Mouse (Mus musculus) erythroblast, embryonic 14.5 days (primary cell): Measurements from ENCODE around the gene Zfp74. TPM values are rescaled to one million over a fixed set of nuclear protein-coding genes. Genes with fewer than 3 reads are reported as not detected.

Experiments
- H3K27me3 ChIP-seq: 2 replicates; pipeline ENCODE4 v1.6.1; 2012; ENCODE audit warnings: inconsistent platforms; ENCODE audit not compliant: control insufficient read depth
- H3K36me3 ChIP-seq: 2 replicates; pipeline ENCODE4 v1.6.1; 2012; ENCODE audit warnings: mild to moderate bottlenecking, inconsistent platforms; ENCODE audit not compliant: control insufficient read depth
- H3K4me1 ChIP-seq: 2 replicates; pipeline ENCODE4 v1.6.1; 2012; ENCODE audit warnings: inconsistent platforms; ENCODE audit not compliant: control insufficient read depth
- H3K4me3 ChIP-seq: replicated peaks from 2 replicates; pipeline ENCODE3; 2012; ENCODE audit warnings: moderate library complexity, mild to moderate bottlenecking, inconsistent platforms
- H3K9me3 ChIP-seq: 2 replicates; pipeline ENCODE4 v1.6.1; 2012; ENCODE audit warnings: low read length, inconsistent platforms, mixed read lengths; ENCODE audit not compliant: control insufficient read depth
- GATA1 ChIP-seq: IDR thresholded peaks from 2 replicates; pipeline ENCODE4 v1.6.1; 2012; ENCODE audit warnings: low read length, inconsistent platforms, mixed read lengths
- TAL1 ChIP-seq: IDR thresholded peaks from 3 replicates; pipeline ENCODE4 v1.6.1; 2012; ENCODE audit warnings: low read length, inconsistent platforms, mixed read lengths
- polyA plus RNA-seq: library from polyadenylated mRNA; stranded (reverse); fragments of >175 nt; gene quantifications from 2 replicates; pipeline ENCODE4 v1.2.3, GENCODE M21; 2012

The Zfp74 gene
- polyA plus RNA-seq: 0.09 and 0.37 TPM in 2 replicates

DNA sequence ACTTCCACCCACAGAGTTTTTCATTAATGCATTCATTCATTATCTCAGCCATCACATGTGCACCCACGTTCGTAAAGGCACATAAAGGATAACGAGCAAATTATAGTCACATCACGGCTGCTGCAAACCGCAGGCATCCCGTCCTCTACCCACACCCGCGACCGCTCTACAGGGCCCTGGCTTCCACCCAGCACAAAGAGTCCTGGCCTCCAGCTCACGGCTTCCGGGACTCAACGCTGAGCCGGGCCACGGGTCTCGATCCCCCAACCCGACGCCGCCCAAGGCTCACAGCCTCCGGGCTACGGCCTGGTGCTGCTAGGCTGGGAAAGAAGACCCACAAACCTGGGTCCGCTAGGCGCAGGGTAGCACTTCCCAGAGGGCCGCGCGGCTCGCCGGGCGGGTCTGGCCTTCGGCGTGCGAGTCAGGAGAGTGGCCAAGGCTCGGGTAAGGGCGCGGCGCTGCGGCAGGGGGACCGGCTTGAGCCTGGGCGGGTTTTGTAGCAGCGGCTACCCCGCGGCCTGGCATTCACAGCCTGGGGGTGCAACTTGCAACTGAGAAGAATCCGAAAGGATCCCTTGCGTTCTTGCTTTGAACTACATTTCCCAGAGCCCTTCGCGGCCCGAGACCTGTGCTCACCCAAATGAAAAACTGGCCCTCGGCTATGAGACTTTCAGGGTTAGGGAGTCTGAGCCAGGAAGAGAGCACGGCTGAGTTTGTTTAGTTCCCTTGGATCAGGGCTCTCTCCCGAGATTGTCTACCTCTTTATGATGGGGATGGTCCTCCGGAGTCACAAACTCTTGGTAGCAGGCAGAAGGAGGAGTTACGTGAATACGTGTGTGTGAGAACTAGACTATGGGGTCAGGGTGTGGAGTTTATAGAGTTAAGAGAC lies at the start of gene Zfp74:
Gene Zfp74, minus strand, starts transcription at position 577 of the 889 bp plus-strand sequence.
- H3K4me3 ChIP-seq: peak within 1 kb of the TSS; percentile 75
- no peaks in the 10 kb centered on the region for H3K27me3 ChIP-seq
- H3K4me1 ChIP-seq: peaks cover 16% of the 10 kb centered on the region
- peaks cover 5% of the 10 kb centered on the region for H3K36me3 ChIP-seq
- peaks cover 3% of the 10 kb centered on the region; the same call in 1 of the 2 replicates for H3K9me3 ChIP-seq
- TF ChIP-seq GATA1: no peak
- TF ChIP-seq TAL1: no peak

DNA sequence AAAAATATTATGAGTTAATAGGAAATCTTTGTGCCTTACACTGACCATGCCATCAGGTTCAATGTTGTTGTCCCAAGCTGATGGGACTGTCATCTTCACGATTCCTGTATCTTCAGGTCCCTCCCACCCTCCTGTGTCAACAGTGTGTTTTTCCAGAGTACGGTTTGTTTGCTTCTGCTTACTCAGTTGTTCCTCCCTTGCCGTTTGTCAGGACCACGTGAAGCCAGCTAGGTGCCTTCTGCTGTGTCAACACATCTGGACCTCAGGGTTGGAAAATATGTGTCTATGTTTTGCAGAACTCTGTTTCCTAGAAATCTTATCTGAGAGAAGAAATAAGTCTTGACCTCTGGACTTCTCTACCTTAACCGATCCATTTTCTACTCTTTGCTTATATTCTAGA lies 46.7 kb upstream of the Zfp74 start:
- no peak overlapping the region for H3K4me3 ChIP-seq
- no peaks in the 10 kb centered on the region for H3K27me3 ChIP-seq
- no peaks in the 10 kb centered on the region for H3K9me3 ChIP-seq
- H3K36me3 ChIP-seq: peaks cover 37% of the 10 kb centered on the region
- no peak for TF ChIP-seq TAL1
- TF ChIP-seq GATA1: no peak
- H3K4me1 ChIP-seq: peaks cover 2% of the 10 kb centered on the region; the same call in 1 of the 2 replicates

DNA sequence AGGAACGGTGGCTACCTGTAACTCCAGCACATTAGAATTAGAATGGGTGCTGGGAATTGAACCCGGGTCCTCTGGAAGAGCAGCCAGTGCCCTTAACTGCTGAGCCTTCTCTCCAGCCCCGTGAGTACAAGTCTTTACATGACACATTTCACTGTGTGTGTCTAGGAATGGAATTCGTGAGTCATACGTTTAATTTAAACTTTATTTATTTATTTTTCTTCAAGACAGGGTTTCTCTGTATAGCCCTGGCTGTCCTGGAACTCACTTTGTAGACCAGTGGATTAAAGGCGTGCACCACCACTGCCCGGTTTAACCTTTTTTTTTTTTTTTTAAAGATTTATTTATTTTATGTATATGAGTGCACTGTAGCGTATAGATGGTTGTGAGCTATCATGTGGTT lies 41.2 kb upstream of the Zfp74 start:
- no peak overlapping the region for H3K4me3 ChIP-seq
- no peak for TF ChIP-seq GATA1
- TF ChIP-seq TAL1: no peak
- peaks cover 56% of the 10 kb centered on the region for H3K36me3 ChIP-seq
- no peaks in the 10 kb centered on the region for H3K27me3 ChIP-seq
- H3K4me1 ChIP-seq: no peaks in the 10 kb centered on the region
- H3K9me3 ChIP-seq: peaks cover 3% of the 10 kb centered on the region; the same call in 1 of the 2 replicates

DNA sequence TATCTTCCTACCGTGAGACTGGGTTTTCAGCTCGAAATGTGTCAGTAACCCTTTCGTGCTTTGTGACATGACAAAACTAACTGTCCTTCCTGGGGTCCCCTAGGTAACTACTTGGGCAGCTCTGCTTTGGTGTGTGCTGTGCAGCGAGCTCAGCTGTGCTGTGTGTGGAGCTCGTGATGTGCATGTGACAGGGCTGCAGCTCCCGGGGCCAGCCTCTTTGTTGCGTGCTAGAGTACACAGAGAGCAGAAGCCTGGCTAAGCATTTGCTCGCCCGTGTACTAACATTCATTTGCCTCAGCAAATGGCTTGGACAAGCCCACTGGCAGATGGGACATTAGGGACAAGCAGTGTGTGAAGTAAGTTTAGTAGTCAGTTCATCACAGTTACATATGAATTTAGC lies 39.5 kb upstream of the Zfp74 start:
- H3K4me1 ChIP-seq: no peaks in the 10 kb centered on the region; the same call in 1 of the 2 replicates
- TF ChIP-seq GATA1 (no peak), TAL1 (no peak)

DNA sequence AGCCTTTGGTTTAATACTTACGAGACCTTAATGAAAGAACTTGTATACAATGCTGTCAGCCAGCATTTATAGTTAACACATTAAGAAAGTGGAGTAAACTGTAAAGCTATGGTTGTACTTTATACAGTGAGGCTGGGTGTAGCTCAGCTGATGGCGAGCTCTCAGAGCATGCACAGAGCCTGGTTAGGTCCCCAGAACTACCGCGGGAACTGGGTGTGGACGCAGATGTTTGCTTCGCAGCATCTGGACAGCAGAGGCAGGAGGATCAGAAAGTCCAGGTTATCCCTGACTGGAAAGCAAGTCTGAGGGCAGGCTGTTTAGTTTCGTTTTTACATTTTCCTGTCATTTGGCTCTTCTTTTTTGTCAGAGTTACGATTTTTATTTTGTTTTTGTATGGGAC lies 38.8 kb upstream of the Zfp74 start:
- H3K9me3 ChIP-seq: peaks cover 3% of the 10 kb centered on the region; the same call in 1 of the 2 replicates
- H3K36me3 ChIP-seq: peaks cover 52% of the 10 kb centered on the region
- no peak overlapping the region for H3K4me3 ChIP-seq
- H3K4me1 ChIP-seq: no peaks in the 10 kb centered on the region; the same call in 1 of the 2 replicates
- H3K27me3 ChIP-seq: no peaks in the 10 kb centered on the region
- no peak for TF ChIP-seq TAL1
- TF ChIP-seq GATA1: no peak

More for the DNA sequence above, 39.5 kb upstream of the Zfp74 start:
- H3K4me3 ChIP-seq: no peak overlapping the region
- no peaks in the 10 kb centered on the region for H3K27me3 ChIP-seq
- H3K9me3 ChIP-seq: peaks cover 3% of the 10 kb centered on the region; the same call in 1 of the 2 replicates
- H3K36me3 ChIP-seq: peaks cover 53% of the 10 kb centered on the region

DNA sequence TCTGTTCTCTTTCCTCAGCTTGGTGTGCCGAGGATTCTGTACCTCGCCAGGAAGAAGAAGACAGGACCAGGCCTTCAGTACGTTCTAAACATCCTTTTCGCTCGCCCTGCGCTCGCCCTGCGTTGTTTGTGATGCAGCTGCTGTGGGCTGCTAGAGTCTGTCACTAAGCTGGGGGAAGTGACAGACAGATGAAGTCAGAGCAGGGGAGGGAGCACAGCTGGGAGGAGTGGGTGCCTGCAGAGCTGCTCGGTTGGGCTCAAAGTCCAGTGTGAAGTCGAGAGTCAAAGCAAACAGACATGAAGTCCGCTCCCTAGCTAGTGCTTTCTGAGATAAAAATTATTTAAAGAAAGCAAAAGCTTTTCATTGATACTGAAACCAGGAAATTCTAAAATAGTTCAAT lies 35.1 kb upstream of the Zfp74 start:
- Histone ChIP-seq H3K9me3 (peaks cover 3% of the 10 kb centered on the region; the same call in 1 of the 2 replicates), H3K36me3 (peaks cover 58% of the 10 kb centered on the region), H3K27me3 (no peaks in the 10 kb centered on the region), H3K4me1 (peaks cover 12% of the 10 kb centered on the region), H3K4me3 (no peak overlapping the region)
- TF ChIP-seq GATA1: no peak
- no peak for TF ChIP-seq TAL1

DNA sequence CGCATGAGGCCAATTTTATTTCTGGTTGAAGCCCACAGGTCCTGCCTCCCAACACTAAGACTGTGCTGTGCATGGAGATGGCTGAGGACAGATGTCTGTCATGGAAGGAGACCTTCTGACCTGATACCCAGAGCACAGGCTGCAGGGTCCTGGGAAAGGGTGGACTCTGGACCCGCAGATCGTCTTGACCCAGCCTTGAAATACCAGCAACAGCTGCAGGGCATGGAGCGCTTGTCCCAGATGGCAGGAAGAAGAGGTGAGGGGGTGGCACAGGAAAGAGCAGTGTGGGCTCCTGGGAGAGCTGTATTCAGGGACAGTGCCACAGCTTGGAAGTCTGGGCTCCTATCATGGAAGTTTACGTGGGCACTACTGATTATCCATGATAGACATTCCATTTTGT lies 33.7 kb upstream of the Zfp74 start:
- H3K4me1 ChIP-seq: peaks cover 25% of the 10 kb centered on the region
- H3K36me3 ChIP-seq: peaks cover 48% of the 10 kb centered on the region
- TF ChIP-seq TAL1 (no peak), GATA1 (no peak)
- H3K27me3 ChIP-seq: no peaks in the 10 kb centered on the region
- H3K9me3 ChIP-seq: no peaks in the 10 kb centered on the region
- H3K4me3 ChIP-seq: no peak overlapping the region

DNA sequence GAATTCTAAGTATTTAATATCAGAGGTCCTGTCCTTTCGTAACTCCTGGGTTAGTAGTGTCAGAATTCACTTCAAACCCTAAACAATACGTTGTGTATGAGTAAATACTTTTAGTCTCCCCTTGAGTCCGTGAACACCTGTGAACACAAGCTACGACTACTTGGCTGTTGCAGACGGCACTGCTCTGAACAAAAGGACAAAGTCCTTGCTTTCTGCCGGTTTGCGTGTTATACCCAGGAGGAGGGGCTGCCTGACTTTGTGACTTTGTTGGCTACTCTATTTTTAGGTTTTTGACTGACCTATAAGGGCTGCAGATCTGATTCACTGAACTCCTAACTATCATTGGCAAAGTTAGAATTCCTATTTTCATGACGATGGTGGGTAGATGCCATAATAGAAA lies 32.2 kb upstream of the Zfp74 start:
- no peak overlapping the region for H3K4me3 ChIP-seq
- H3K27me3 ChIP-seq: no peaks in the 10 kb centered on the region
- TF ChIP-seq TAL1 (no peak), GATA1 (no peak)
- H3K9me3 ChIP-seq: no peaks in the 10 kb centered on the region
- peaks cover 37% of the 10 kb centered on the region for H3K36me3 ChIP-seq
- peaks cover 29% of the 10 kb centered on the region for H3K4me1 ChIP-seq

DNA sequence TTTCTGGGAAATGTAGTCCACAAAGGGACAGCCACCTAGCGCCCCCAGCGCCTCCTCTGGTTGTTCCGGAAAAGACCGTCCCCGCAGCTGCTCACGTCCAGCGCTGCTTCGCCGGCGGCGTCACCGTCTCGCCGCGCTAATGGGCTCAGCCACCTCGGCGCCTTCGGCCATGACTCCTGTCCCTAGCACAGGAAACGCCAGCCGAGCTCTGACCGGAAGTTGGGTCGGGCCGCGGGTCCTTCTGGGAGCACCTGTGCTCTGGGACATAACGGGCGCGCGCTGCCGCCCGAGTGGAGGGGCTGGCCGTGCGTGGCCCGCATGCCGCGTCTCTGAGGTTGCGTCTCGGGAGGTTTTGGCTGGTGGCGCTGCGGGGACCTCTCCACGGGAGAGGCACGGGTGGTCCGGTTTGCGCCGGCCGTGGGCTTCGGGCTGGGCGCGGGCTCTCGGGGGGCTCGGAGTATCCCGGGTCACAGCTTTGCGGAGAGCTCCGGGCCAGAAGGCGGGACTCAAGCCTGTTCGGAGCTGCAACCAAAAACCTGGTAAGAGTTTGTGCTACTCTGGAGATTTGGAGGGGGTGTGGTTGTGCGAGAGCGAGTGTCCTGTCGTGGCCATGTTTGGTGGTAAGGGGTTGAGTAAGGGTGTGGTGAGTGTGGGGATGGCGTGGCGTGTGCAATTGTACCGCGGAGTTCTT lies 29.9 kb upstream of the Zfp74 start, which contains the start of gene Zfp568:
Gene Zfp568, plus strand, starts transcription at position 266 of the 691 bp plus-strand sequence.
- Histone ChIP-seq H3K4me3 (peak within 1 kb of the TSS; percentile 95), H3K27me3 (no peaks in the 10 kb centered on the region), H3K4me1 (peaks cover 29% of the 10 kb centered on the region), H3K9me3 (no peaks in the 10 kb centered on the region), H3K36me3 (peaks cover 26% of the 10 kb centered on the region)
- TF ChIP-seq TAL1: no peak
- TF ChIP-seq GATA1: no peak
